In genomic region chr12:77306759-77307314, GRCm38 (mm10) we compare ENCODE assay signal across 15 mouse cellular contexts.
"Had no signal": no experiment of that assay in that cellular context is flagged by ENCODE, and none has a peak within 500 bp of the region (broad histone marks: within the 10 kb centered on the region; RNA-seq: fewer than 3 reads in every experiment).

No protein-coding gene starts in this region.

- H3K4me1 ChIP-seq: neural tube, embryonic 15.5 days; stomach, embryonic 15.5 days had no signal

- H3K27me3 ChIP-seq: neural tube, embryonic 15.5 days; stomach, embryonic 15.5 days had no signal

- H3K9me3 ChIP-seq: neural tube, embryonic 15.5 days; stomach, embryonic 15.5 days had no signal

- H3K4me2 ChIP-seq: neural tube, embryonic 15.5 days; stomach, embryonic 15.5 days had no signal

- H3K36me3 ChIP-seq: neural tube, embryonic 15.5 days; stomach, embryonic 15.5 days had no signal

- H3K4me3 ChIP-seq: neural tube, embryonic 15.5 days; stomach, embryonic 15.5 days had no signal

- H3K9ac ChIP-seq: neural tube, embryonic 15.5 days; stomach, embryonic 15.5 days had no signal

- DNase-seq: retina, postnatal 1 day; right cerebral cortex, adult 18-20 months; right cerebral cortex, postnatal 14 days; right cerebral cortex, postnatal 25 days; right cerebral cortex, postnatal 4 days; spleen, adult 18-20 months; thymus, adult 18-20 months; thymus, adult 2 months; thymus, postnatal 14 days; thymus, postnatal 25 days; thymus, postnatal 36 days; thymus, postnatal 4 days had no signal

- H3K27ac ChIP-seq: neural tube, embryonic 15.5 days; stomach, embryonic 15.5 days; stomach, postnatal 0 days had no signal
